Mouse (Mus musculus): Measurements from ENCODE around the gene Zdhhc12.

- TF ChIP-seq POLR2A (IDR thresholded peaks at IDR 0.05; ENCODE audit: insufficient read depth, low read length) (no peak), CTCF (IDR thresholded peaks at IDR 0.05; ENCODE audit: low read depth, low read length) (no peak), EP300 (IDR thresholded peaks at IDR 0.05; ENCODE audit: insufficient read depth, low read depth, low read length) (no peak)
Measured at GRCm38 (mm10) chr2:30132801-30133612, 39.6 kb upstream of the Zdhhc12 start.

Measured in ES-Bruce4 (cell line).